Mouse (Mus musculus): ENCODE measurements around the gene Gls. TPM values are rescaled to one million over a fixed set of nuclear protein-coding genes. Genes with fewer than 3 reads are reported as not detected.

Gene Gls
- polyA plus RNA-seq, 1 experiment = 9.3 TPM

DNA sequence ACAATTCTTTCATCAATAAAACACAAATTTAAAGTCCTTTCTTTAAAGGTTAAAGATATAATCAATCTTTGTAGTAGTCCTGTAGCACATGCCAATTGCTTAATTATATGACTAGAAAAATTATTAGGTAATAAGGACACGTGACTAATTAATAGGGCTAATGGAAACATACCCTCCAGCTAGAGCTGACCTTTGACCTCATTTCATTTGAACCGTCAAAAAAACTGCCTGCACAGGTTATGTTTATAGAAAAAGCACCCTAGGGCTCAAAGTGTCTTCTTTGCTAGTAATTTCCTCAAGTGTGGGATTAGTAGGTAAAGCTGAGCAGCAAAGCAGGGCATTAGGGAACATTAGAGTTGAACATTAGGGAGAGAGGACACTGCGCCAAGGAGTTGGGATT lies 9.2 kb upstream of the Gls start:
- Histone ChIP-seq H3K36me3 (ENCODE audit: control insufficient read depth, insufficient read depth, low read length) (no peaks in the 10 kb centered on the region), H3K27me3 (ENCODE audit: control insufficient read depth, insufficient read depth, low read length) (no peaks in the 10 kb centered on the region), H3K4me3 (ENCODE audit: control insufficient read depth, low read depth, low read length) (no peak overlapping the region), H3K27ac (ENCODE audit: control insufficient read depth, insufficient read depth, low read depth, low read length) (no peak overlapping the region), H3K4me1 (ENCODE audit: control insufficient read depth, insufficient read depth, low read length) (no peaks in the 10 kb centered on the region)
- no peak for TF ChIP-seq POLR2A (IDR thresholded peaks at IDR 0.05; ENCODE audit: control insufficient read depth, low read depth, low read length)

GRCm38 (mm10) chr1:52232766-52233140 lies 279 bp downstream of the Gls start:
- Histone ChIP-seq H3K4me1 (ENCODE audit: control insufficient read depth, insufficient read depth, low read length) (peaks cover 6% of the 10 kb centered on the region), H3K4me3 (ENCODE audit: control insufficient read depth, low read depth, low read length) (peak overlapping the region; percentile 91), H3K36me3 (ENCODE audit: control insufficient read depth, insufficient read depth, low read length) (no peaks in the 10 kb centered on the region), H3K27me3 (ENCODE audit: control insufficient read depth, insufficient read depth, low read length) (no peaks in the 10 kb centered on the region), H3K27ac (ENCODE audit: control insufficient read depth, insufficient read depth, low read depth, low read length) (peak overlapping the region; percentile 78)
- TF ChIP-seq POLR2A (IDR thresholded peaks at IDR 0.05; ENCODE audit: control insufficient read depth, low read depth, low read length) (no peak), CTCF (IDR thresholded peaks at IDR 0.05; ENCODE audit: control insufficient read depth, insufficient read depth, insufficient replicate concordance, low read depth, low read length) (no peak)

GRCm38 (mm10) chr1:52231939-52232765 lies 880 bp downstream of the Gls start:
- Histone ChIP-seq H3K27me3 (ENCODE audit: control insufficient read depth, insufficient read depth, low read length) (no peaks in the 10 kb centered on the region), H3K27ac (ENCODE audit: control insufficient read depth, insufficient read depth, low read depth, low read length) (peak overlapping the region; percentile 78), H3K4me3 (ENCODE audit: control insufficient read depth, low read depth, low read length) (peak overlapping the region; percentile 91), H3K4me1 (ENCODE audit: control insufficient read depth, insufficient read depth, low read length) (peaks cover 6% of the 10 kb centered on the region), H3K36me3 (ENCODE audit: control insufficient read depth, insufficient read depth, low read length) (no peaks in the 10 kb centered on the region)
- TF ChIP-seq POLR2A (IDR thresholded peaks at IDR 0.05; ENCODE audit: control insufficient read depth, low read depth, low read length) = no peak
- TF ChIP-seq CTCF (IDR thresholded peaks at IDR 0.05; ENCODE audit: control insufficient read depth, insufficient read depth, insufficient replicate concordance, low read depth, low read length) = no peak

GRCm38 (mm10) chr1:52230404-52230803 lies 2.6 kb downstream of the Gls start:
- H3K36me3 ChIP-seq (ENCODE audit: control insufficient read depth, insufficient read depth, low read length) = no peaks in the 10 kb centered on the region
- no peaks in the 10 kb centered on the region for H3K27me3 ChIP-seq (ENCODE audit: control insufficient read depth, insufficient read depth, low read length)
- no peak for TF ChIP-seq POLR2A (IDR thresholded peaks at IDR 0.05; ENCODE audit: control insufficient read depth, low read depth, low read length)
- TF ChIP-seq CTCF (IDR thresholded peaks at IDR 0.05; ENCODE audit: control insufficient read depth, insufficient read depth, insufficient replicate concordance, low read depth, low read length) = no peak
- H3K27ac ChIP-seq (ENCODE audit: control insufficient read depth, insufficient read depth, low read depth, low read length) = no peak overlapping the region
- no peak overlapping the region for H3K4me3 ChIP-seq (ENCODE audit: control insufficient read depth, low read depth, low read length)
- peaks cover 6% of the 10 kb centered on the region for H3K4me1 ChIP-seq (ENCODE audit: control insufficient read depth, insufficient read depth, low read length)

- no peak for TF ChIP-seq POLR2A (IDR thresholded peaks at IDR 0.05; ENCODE audit: control insufficient read depth, low read depth, low read length)
- TF ChIP-seq CTCF (IDR thresholded peaks at IDR 0.05; ENCODE audit: control insufficient read depth, insufficient read depth, insufficient replicate concordance, low read depth, low read length) = no peak
- no peaks in the 10 kb centered on the region for H3K36me3 ChIP-seq (ENCODE audit: control insufficient read depth, insufficient read depth, low read length)
- no peaks in the 10 kb centered on the region for H3K27me3 ChIP-seq (ENCODE audit: control insufficient read depth, insufficient read depth, low read length)
- H3K4me3 ChIP-seq (ENCODE audit: control insufficient read depth, low read depth, low read length) = no peak overlapping the region
- H3K4me1 ChIP-seq (ENCODE audit: control insufficient read depth, insufficient read depth, low read length) = peaks cover 3% of the 10 kb centered on the region
- H3K27ac ChIP-seq (ENCODE audit: control insufficient read depth, insufficient read depth, low read depth, low read length) = no peak overlapping the region
Observed at GRCm38 (mm10) chr1:52228178-52228577, 4.9 kb downstream of the Gls start.

DNA sequence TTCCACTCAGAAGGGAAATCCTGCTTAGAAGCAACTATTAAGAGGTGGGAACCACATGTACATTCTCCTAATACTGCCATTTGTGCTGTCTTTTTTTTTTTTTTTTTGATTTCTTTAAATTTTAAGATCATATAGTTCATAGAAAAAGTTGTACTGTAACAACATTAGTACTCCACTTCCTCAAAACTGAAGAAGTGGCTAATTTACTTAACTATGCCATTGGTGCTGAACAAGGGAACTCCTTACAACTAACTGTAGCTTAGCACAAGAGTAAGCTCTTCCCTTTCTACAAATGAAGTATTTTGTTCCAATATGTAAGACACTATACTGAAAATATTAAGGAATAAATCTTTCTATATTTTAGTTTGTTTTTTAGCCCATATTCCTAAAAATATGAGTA lies 6.6 kb downstream of the Gls start:
- H3K4me1 ChIP-seq (ENCODE audit: control insufficient read depth, insufficient read depth, low read length) = peaks cover 2% of the 10 kb centered on the region; the same call in 1 of the 2 replicates
- H3K27me3 ChIP-seq (ENCODE audit: control insufficient read depth, insufficient read depth, low read length) = no peaks in the 10 kb centered on the region
- TF ChIP-seq POLR2A (IDR thresholded peaks at IDR 0.05; ENCODE audit: control insufficient read depth, low read depth, low read length) (no peak), CTCF (IDR thresholded peaks at IDR 0.05; ENCODE audit: control insufficient read depth, insufficient read depth, insufficient replicate concordance, low read depth, low read length) (no peak)
- H3K4me3 ChIP-seq (ENCODE audit: control insufficient read depth, low read depth, low read length) = no peak overlapping the region
- H3K27ac ChIP-seq (ENCODE audit: control insufficient read depth, insufficient read depth, low read depth, low read length) = no peak overlapping the region
- no peaks in the 10 kb centered on the region for H3K36me3 ChIP-seq (ENCODE audit: control insufficient read depth, insufficient read depth, low read length)

- Histone ChIP-seq H3K4me3 (ENCODE audit: control insufficient read depth, low read depth, low read length) (no peak overlapping the region), H3K36me3 (ENCODE audit: control insufficient read depth, insufficient read depth, low read length) (no peaks in the 10 kb centered on the region), H3K4me1 (ENCODE audit: control insufficient read depth, insufficient read depth, low read length) (no peaks in the 10 kb centered on the region), H3K27ac (ENCODE audit: control insufficient read depth, insufficient read depth, low read depth, low read length) (no peak overlapping the region), H3K27me3 (ENCODE audit: control insufficient read depth, insufficient read depth, low read length) (no peaks in the 10 kb centered on the region)
- no peak for TF ChIP-seq CTCF (IDR thresholded peaks at IDR 0.05; ENCODE audit: control insufficient read depth, insufficient read depth, insufficient replicate concordance, low read depth, low read length)
- TF ChIP-seq POLR2A (IDR thresholded peaks at IDR 0.05; ENCODE audit: control insufficient read depth, low read depth, low read length) = no peak
Observed at GRCm38 (mm10) chr1:52216766-52217165, 16.3 kb downstream of the Gls start.
